Mouse (Mus musculus): ENCODE data around the gene Csrp2. TPM values are rescaled to one million over a fixed set of nuclear protein-coding genes. Genes with fewer than 3 reads are reported as not detected.
A peak's percentile ranks its signal among the peaks of the same experiment; 100 is the strongest.

Gene Csrp2
- polyA plus RNA-seq, 1 experiment from 2014 or later = 166 TPM

DNA sequence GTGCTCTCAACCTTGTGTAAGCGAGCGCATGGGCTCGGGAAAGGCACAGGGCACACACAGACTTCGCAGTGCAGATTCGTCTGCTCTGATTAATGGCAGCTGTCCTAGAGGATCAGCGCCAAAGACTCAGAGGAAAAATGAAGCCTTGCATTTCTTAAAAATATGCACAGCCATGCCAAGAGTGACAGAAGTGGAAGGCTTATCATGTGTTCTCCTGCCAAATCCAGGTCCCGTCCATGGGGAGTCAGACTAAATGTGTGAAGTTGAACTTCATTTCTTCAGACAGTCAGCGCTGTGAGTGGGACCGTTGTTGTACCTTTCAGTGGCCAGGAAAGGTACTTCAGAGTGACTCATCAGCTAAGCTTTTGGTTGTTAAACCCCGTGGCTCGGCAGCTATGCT lies 7.9 kb downstream of the Csrp2 start:
- Histone ChIP-seq H3K9me3 (ENCODE audit: control insufficient read depth, low read length) (no peaks in the 10 kb centered on the region), H3K27me3 (ENCODE audit: control insufficient read depth, insufficient read depth, low read length) (no peaks in the 10 kb centered on the region), H3K4me2 (no peak overlapping the region), H3K9ac (ENCODE audit: low read length) (no peak overlapping the region), H3K36me3 (ENCODE audit: control insufficient read depth, insufficient read depth, low read length) (no peaks in the 10 kb centered on the region), H3K4me3 (ENCODE audit: low read depth, low read length) (no peak overlapping the region), H3K27ac (ENCODE audit: low read depth, low read length) (no peak overlapping the region), H3K4me1 (ENCODE audit: control insufficient read depth, insufficient read depth, low read length) (peaks cover 18% of the 10 kb centered on the region)
- DNase-seq (ENCODE audit: low spot score, missing footprints) = no peak
- WGBS = 86% methylated on average over 11 of the region's 11 CpGs
- no peak for ATAC-seq (ENCODE audit: low FRiP score)

DNA sequence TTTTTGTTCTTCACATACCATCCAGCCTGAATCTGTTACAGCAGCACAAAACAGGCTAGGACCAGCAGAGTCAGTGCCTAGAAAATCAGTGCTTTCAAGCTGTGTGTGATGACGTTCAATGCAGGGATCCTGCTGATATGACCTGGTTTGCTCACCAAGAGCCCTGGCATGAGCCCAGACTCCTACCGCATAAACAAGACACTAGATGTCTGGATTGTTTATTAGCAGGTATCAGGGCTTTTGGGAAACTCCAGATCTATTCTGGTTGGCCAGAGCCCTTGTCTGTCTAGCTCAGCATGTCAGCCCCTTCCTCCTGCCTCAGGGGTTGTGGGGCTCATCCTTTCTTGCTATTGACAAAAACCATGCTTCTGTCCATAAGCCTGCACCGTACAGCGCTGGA lies 10.2 kb downstream of the Csrp2 start:
- Histone ChIP-seq H3K4me2 (no peak overlapping the region), H3K9me3 (ENCODE audit: control insufficient read depth, low read length) (no peaks in the 10 kb centered on the region), H3K27ac (ENCODE audit: low read depth, low read length) (no peak overlapping the region), H3K4me1 (ENCODE audit: control insufficient read depth, insufficient read depth, low read length) (peaks cover 18% of the 10 kb centered on the region), H3K9ac (ENCODE audit: low read length) (no peak overlapping the region), H3K4me3 (ENCODE audit: low read depth, low read length) (no peak overlapping the region), H3K27me3 (ENCODE audit: control insufficient read depth, insufficient read depth, low read length) (no peaks in the 10 kb centered on the region), H3K36me3 (ENCODE audit: control insufficient read depth, insufficient read depth, low read length) (no peaks in the 10 kb centered on the region)
- DNase-seq (ENCODE audit: low spot score, missing footprints) (no peak), ATAC-seq (ENCODE audit: low FRiP score) (no peak)
- 76% methylated on average over 4 of the region's 4 CpGs for WGBS

DNA sequence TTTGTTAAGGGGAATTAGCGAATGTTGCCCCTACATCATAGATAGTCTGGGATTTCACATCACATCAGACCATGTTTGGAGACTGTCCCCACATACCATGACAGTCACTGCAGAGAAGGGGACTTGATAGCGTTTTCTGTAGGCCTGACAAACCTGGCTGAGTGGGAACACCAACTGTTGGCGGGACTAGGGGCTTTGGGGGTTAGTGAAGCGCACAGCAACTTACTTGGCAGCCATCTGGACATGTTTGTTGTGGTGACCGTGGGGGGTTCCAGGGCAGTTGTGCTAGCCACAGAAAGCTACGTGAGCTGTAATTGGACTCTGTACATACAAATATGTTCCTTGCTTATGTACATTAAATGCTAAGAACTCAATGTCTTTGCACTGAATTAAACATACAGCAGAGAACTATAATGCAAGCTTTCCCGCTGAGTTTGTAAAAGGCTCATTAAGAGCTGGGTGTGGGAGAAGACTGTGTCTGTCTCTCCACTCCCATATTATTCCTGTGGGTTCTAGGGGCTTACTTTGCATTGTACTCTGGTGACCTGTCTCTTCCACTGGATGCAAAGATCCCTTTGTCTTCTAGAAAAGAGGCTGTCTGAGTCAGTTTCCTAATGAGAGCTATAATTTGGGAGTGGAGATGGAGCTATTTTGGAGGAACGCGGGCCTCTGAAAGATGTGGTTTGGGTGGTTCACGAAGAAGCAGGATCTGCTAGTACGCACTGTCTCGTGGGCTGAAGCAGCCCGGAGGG lies 11.7 kb downstream of the Csrp2 start:
- Histone ChIP-seq H3K4me2 (no peak overlapping the region), H3K4me1 (ENCODE audit: control insufficient read depth, insufficient read depth, low read length) (peaks cover 17% of the 10 kb centered on the region)
- 49% methylated on average over 13 of the region's 13 CpGs for WGBS

DNA sequence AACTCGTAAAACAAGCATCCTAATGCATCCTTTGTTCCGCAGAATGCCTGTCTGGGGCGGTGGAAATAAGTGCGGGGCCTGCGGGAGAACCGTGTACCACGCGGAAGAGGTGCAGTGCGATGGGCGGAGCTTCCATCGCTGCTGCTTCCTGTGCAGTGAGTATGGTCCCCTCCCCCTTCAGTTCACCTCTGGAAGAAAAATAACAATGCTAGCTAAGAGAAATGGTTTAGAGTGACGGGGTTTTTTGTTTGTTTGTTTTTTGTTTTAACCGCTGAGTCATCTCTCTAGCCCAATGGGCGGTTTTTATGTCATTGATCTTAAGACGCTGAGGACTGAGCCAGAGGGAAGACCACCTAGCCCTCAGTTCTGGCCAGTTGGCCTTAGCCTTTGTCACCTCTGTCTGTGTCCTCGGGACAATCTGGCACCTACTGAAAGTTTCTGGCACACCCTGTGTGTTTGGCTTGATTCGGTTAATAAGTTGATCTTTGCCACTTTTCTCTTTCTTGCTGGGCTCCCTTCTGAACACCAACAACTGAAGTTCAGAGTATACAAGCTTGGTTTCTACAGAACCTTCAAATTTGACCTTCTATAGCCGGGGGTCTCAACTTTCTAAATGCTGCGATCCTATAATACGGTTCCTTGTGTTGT lies 12.4 kb downstream of the Csrp2 start:
- DNase-seq (ENCODE audit: low spot score, missing footprints) = peak; percentile 91
- Histone ChIP-seq H3K27ac (ENCODE audit: low read depth, low read length) (peak overlapping the region; percentile 41; the same call in 1 of the 2 replicates), H3K4me2 (no peak overlapping the region), H3K4me1 (ENCODE audit: control insufficient read depth, insufficient read depth, low read length) (peaks cover 15% of the 10 kb centered on the region), H3K36me3 (ENCODE audit: control insufficient read depth, insufficient read depth, low read length) (no peaks in the 10 kb centered on the region), H3K27me3 (ENCODE audit: control insufficient read depth, insufficient read depth, low read length) (no peaks in the 10 kb centered on the region), H3K9ac (ENCODE audit: low read length) (no peak overlapping the region; the same call in 1 of the 2 replicates), H3K9me3 (ENCODE audit: control insufficient read depth, low read length) (no peaks in the 10 kb centered on the region), H3K4me3 (ENCODE audit: low read depth, low read length) (no peak overlapping the region)
- ATAC-seq (ENCODE audit: low FRiP score) = peak; percentile 72; the same call in 1 of the 2 replicates
- 63% methylated on average over 20 of the region's 20 CpGs for WGBS

More for the DNA sequence above, 11.7 kb downstream of the Csrp2 start:
- no peaks in the 10 kb centered on the region for H3K27me3 ChIP-seq (ENCODE audit: control insufficient read depth, insufficient read depth, low read length)
- H3K27ac ChIP-seq (ENCODE audit: low read depth, low read length) = peak overlapping the region; percentile 41; the same call in 1 of the 2 replicates
- ATAC-seq (ENCODE audit: low FRiP score) = peak; percentile 45
- no peak overlapping the region; the same call in 1 of the 2 replicates for H3K9ac ChIP-seq (ENCODE audit: low read length)
- no peak overlapping the region for H3K4me3 ChIP-seq (ENCODE audit: low read depth, low read length)
- peak; percentile 92 for DNase-seq (ENCODE audit: low spot score, missing footprints)
- no peaks in the 10 kb centered on the region for H3K36me3 ChIP-seq (ENCODE audit: control insufficient read depth, insufficient read depth, low read length)
- H3K9me3 ChIP-seq (ENCODE audit: control insufficient read depth, low read length) = no peaks in the 10 kb centered on the region

DNA sequence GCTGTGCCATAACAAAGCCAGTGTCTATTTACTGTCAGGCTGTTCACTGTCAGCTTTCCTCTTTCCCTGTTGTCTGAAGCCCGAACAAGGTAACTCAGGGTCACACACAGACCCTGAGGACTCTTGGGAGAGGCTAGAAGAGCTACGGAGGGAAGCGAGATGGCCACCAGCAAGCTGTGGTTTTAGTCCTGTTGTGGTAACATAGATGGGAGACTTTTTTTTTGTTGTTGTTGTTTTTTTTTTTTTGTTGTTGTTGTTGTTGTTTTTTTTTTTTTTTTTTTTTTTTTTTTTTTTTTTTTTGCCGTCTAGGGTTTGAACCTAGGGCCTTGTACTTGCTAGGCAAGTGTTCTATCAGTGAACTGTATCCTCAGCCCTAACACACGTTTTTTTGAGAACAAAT lies 14.0 kb downstream of the Csrp2 start:
- no peaks in the 10 kb centered on the region for H3K36me3 ChIP-seq (ENCODE audit: control insufficient read depth, insufficient read depth, low read length)
- H3K27me3 ChIP-seq (ENCODE audit: control insufficient read depth, insufficient read depth, low read length) = no peaks in the 10 kb centered on the region
- no peak overlapping the region for H3K9ac ChIP-seq (ENCODE audit: low read length)
- no peak overlapping the region for H3K4me3 ChIP-seq (ENCODE audit: low read depth, low read length)
- H3K9me3 ChIP-seq (ENCODE audit: control insufficient read depth, low read length) = no peaks in the 10 kb centered on the region
- ATAC-seq (ENCODE audit: low FRiP score) = no peak
- DNase-seq (ENCODE audit: low spot score, missing footprints) = no peak
- 79% methylated on average over 5 of the region's 5 CpGs for WGBS
- H3K4me2 ChIP-seq = no peak overlapping the region
- peaks cover 15% of the 10 kb centered on the region for H3K4me1 ChIP-seq (ENCODE audit: control insufficient read depth, insufficient read depth, low read length)
- no peak overlapping the region for H3K27ac ChIP-seq (ENCODE audit: low read depth, low read length)

DNA sequence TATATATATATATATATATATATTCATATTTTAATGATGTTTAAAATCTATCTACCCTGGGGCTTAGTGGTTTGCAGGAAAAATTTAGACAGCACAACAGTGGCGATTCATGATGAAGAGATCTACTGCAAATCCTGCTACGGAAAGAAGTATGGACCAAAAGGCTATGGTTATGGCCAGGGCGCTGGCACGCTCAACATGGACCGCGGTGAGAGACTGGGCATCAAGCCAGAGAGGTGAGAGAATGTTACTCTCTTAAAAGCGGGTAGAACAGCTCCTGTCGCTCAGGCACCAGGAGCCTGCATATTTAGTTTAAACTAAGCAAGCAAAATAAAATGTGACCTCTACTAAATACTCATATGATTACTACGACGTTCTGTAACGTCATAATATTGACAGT lies 15.5 kb downstream of the Csrp2 start:
- Histone ChIP-seq H3K27me3 (ENCODE audit: control insufficient read depth, insufficient read depth, low read length) (no peaks in the 10 kb centered on the region), H3K9ac (ENCODE audit: low read length) (no peak overlapping the region), H3K36me3 (ENCODE audit: control insufficient read depth, insufficient read depth, low read length) (no peaks in the 10 kb centered on the region), H3K27ac (ENCODE audit: low read depth, low read length) (no peak overlapping the region), H3K4me1 (ENCODE audit: control insufficient read depth, insufficient read depth, low read length) (peaks cover 15% of the 10 kb centered on the region), H3K4me2 (no peak overlapping the region), H3K4me3 (ENCODE audit: low read depth, low read length) (no peak overlapping the region), H3K9me3 (ENCODE audit: control insufficient read depth, low read length) (no peaks in the 10 kb centered on the region)
- 96% methylated on average over 11 of the region's 11 CpGs for WGBS
- DNase-seq (ENCODE audit: low spot score, missing footprints) (no peak), ATAC-seq (ENCODE audit: low FRiP score) (no peak)

DNA sequence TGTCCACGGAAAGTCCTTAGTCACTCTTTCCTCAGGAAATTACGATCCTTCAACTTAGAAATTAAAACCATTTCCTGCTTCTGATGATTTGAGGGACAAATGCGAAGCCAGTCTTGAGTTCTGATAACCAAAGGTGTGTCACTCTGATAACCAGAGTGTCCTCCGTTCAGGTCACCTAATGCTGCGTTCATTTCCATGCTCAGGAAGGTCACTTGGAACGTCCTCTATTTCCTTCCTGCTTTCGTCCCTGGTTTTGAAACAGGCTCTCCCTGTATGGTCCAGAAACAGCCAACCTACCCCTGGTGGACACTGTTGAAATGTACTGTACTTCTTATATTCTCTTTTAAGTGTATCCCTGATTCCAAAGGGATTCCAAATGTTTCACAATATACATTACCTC lies 16.1 kb downstream of the Csrp2 start:
- no peaks in the 10 kb centered on the region for H3K9me3 ChIP-seq (ENCODE audit: control insufficient read depth, low read length)
- H3K4me1 ChIP-seq (ENCODE audit: control insufficient read depth, insufficient read depth, low read length) = peaks cover 11% of the 10 kb centered on the region
- H3K4me2 ChIP-seq = no peak overlapping the region
- no peak overlapping the region for H3K27ac ChIP-seq (ENCODE audit: low read depth, low read length)
- ATAC-seq (ENCODE audit: low FRiP score) (no peak), DNase-seq (ENCODE audit: low spot score, missing footprints) (no peak)
- WGBS = 88% methylated on average over 7 of the region's 7 CpGs
- H3K36me3 ChIP-seq (ENCODE audit: control insufficient read depth, insufficient read depth, low read length) = no peaks in the 10 kb centered on the region
- H3K27me3 ChIP-seq (ENCODE audit: control insufficient read depth, insufficient read depth, low read length) = no peaks in the 10 kb centered on the region
- no peak overlapping the region for H3K9ac ChIP-seq (ENCODE audit: low read length)
- no peak overlapping the region for H3K4me3 ChIP-seq (ENCODE audit: low read depth, low read length)

DNA sequence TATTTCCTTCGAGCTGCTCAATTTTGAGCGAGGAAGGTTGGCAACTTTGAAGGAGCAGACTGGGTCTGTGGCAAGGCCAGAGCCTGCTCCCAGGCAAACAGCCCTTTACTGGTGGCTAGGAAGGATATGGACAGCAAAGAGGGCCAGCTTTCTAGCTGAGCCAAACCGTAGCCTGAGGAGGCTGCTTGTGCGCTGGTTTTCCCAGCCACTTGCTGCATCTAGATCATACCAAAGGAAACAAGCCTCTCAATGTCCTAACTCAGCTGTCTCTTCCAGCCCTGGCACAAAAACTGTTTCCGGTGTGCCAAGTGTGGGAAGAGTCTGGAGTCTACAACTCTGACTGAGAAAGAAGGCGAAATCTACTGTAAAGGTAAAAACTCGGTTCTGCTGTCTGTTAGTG lies 18.8 kb downstream of the Csrp2 start:
- peaks cover 5% of the 10 kb centered on the region; the same call in 1 of the 2 replicates for H3K36me3 ChIP-seq (ENCODE audit: control insufficient read depth, insufficient read depth, low read length)
- DNase-seq (ENCODE audit: low spot score, missing footprints) (no peak), ATAC-seq (ENCODE audit: low FRiP score) (no peak)
- no peaks in the 10 kb centered on the region for H3K27me3 ChIP-seq (ENCODE audit: control insufficient read depth, insufficient read depth, low read length)
- no peak overlapping the region for H3K4me3 ChIP-seq (ENCODE audit: low read depth, low read length)
- WGBS = 92% methylated on average over 7 of the region's 7 CpGs
- H3K27ac ChIP-seq (ENCODE audit: low read depth, low read length) = no peak overlapping the region
- no peaks in the 10 kb centered on the region for H3K4me1 ChIP-seq (ENCODE audit: control insufficient read depth, insufficient read depth, low read length)
- no peak overlapping the region for H3K4me2 ChIP-seq
- H3K9ac ChIP-seq (ENCODE audit: low read length) = no peak overlapping the region
- no peaks in the 10 kb centered on the region for H3K9me3 ChIP-seq (ENCODE audit: control insufficient read depth, low read length)

DNA sequence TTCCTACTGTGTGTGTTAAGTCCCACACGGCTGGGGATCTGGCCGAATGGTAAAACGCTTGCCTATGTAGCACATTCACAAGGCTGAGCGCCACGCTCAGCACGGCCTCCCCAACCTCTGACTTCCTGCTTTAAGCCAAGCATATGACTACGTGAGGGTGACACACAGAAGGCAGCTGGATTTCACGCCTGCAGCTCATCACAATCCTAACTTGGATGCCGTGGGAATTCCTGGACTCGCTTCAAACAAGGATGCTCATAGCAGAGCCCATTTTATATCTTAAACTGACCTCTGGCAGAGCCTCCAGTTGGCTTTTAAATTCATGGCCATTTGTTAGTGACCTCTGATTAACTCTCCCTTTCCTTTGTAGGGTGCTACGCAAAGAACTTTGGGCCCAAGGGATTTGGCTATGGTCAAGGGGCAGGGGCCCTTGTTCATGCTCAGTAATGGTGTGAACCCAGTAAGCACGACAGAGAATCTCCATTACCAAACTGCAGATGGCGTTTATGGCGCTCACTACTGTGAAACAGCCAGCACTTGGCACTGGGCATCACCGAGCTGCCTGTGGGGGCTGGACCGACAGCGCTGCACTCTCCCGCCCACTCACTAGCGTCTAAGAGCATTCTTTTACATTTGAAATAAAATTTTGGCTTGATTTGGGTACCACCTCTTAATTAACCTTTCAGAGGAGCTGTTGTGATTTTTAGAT lies 19.4 kb downstream of the Csrp2 start:
- H3K9me3 ChIP-seq (ENCODE audit: control insufficient read depth, low read length) = no peaks in the 10 kb centered on the region
- DNase-seq (ENCODE audit: low spot score, missing footprints) (no peak), ATAC-seq (ENCODE audit: low FRiP score) (no peak)
- peaks cover 5% of the 10 kb centered on the region; the same call in 1 of the 2 replicates for H3K36me3 ChIP-seq (ENCODE audit: control insufficient read depth, insufficient read depth, low read length)
- WGBS = 90% methylated on average over 19 of the region's 19 CpGs
- H3K4me2 ChIP-seq = no peak overlapping the region
- H3K4me3 ChIP-seq (ENCODE audit: low read depth, low read length) = no peak overlapping the region
- no peaks in the 10 kb centered on the region for H3K27me3 ChIP-seq (ENCODE audit: control insufficient read depth, insufficient read depth, low read length)
- H3K9ac ChIP-seq (ENCODE audit: low read length) = no peak overlapping the region
- no peaks in the 10 kb centered on the region for H3K4me1 ChIP-seq (ENCODE audit: control insufficient read depth, insufficient read depth, low read length)
- H3K27ac ChIP-seq (ENCODE audit: low read depth, low read length) = no peak overlapping the region

Data from midbrain, embryonic 11.5 days (tissue).